Mouse (Mus musculus) neural tube, embryonic 10.5 days (tissue): ENCODE measurements around the gene Gm47969.
A peak's percentile ranks its signal among the peaks of the same experiment; 100 is the strongest.
"Not testable (repeated sequence)": the region's sequence is repeated elsewhere in the genome, so short reads cannot be mapped to it uniquely, and the experiment has no call there.

Source experiments
- DNase-seq: peaks from one replicate; pipeline ENCODE4 v3.0.0-alpha.2; 2017; ENCODE audit warnings: low spot score; ENCODE audit errors: extremely low spot score

The Gm47969 gene

DNA sequence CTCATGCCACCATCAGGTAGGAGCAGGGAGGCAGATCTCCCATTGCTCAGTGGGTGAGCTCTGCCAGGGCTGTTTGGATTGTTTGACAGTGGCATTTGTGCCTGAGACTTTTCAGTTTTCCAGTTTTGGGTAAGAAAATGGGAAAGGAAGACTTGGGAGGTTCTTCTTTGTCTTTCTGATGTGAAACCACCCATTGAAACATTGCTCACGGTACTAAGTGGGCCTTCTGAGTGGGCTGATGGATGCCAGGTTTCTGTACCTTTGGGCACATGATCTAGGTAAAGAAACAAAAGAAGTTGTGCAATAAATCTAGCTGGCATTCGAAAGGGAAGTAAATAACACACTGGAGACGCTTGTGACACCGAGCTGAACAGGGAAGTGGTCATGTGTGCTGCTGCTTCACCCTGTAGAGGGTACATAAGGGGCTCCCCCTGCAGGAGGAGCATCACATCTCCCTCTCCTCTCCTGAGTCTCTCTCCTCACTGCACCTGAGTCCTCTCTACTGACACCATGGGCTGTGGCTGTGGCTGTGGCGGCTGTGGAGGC, at the start of gene Gm47969:
Gene Gm47969 (plus strand): TSS at position 51 of the 546 bp plus-strand sequence.
- no peak for DNase-seq

- not testable (repeated sequence) for DNase-seq
Measured at GRCm38 (mm10) chr1:83000306-83000705, 44.4 kb upstream of the Gm47969 start, which contains the start of gene Gm47959. TSS of gene Gm47959 (plus strand) at chr1:83000548.

DNA sequence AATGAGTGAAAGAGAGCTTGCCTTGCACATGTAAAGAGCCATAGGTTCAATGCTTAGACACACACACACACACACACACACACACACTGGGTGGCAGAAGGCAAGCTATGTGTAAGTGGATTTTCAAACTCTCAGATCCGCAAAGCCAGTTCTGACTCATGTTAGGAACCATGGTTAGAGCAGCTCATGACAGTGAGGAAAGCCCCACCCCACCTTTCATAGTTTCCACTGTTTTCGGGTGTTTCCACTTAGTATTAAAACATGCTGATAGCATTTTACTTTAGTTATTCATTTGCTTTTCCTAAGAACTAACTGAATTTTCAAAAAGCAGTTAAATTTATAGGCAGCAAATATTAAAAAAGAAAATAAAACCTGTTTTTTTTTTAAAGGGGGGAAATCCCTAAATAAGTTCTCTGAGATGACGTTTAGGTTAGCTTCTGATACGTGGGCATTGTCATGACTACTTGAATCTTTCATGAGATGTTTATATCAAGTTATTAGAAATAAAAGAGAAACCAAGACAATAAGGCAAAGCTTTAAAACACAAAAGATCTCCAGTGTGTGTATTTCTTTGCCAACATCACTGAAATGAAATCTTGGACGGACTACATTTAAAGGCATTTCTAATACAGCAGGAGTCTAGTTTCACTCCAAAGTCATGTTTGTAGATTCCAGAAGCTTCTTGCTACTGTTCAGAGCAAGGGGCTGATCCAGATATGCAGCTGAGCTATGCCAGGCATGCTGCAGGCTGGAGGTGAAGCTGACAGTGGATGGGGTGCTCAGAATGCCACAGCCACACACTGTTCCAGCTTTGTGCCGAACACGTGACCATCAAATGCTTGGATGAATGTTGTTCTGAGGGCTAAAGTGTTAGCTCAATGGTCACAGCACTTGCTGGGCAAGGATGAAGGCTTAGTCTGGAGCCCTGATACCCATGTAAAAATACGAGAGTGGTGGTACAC, 38.2 kb upstream of the Gm47969 start:
- no peak for DNase-seq

- DNase-seq, result no peak
Measured at GRCm38 (mm10) chr1:83007471-83007870, 37.3 kb upstream of the Gm47969 start.

- no peak for DNase-seq
Measured at GRCm38 (mm10) chr1:83014477-83014876, 30.3 kb upstream of the Gm47969 start.

- DNase-seq, result no peak
Measured at GRCm38 (mm10) chr1:83015329-83015879, 29.3 kb upstream of the Gm47969 start.

GRCm38 (mm10) chr1:83016556-83016955, 28.2 kb upstream of the Gm47969 start:
- no peak for DNase-seq

- no peak for DNase-seq
Measured at GRCm38 (mm10) chr1:83031950-83032349, 12.8 kb upstream of the Gm47969 start.

DNA sequence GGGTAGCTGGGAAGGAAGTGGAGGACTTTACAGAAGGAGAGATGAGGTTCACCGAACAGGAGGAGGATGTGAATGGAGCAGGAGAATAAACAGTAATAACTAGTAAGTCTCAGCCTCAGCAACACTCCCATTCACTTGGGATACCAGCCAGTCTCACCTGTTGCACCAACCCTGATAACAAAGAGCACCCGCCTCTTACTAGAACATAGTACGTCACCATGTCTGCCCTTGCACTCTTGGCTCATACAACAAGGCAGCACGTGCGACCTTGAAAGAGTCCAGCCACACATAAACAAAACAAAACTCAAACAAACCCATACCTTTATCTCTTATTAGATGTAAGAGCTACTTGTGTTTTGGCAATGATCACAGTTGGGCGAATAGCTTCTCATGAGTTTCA, 12.2 kb upstream of the Gm47969 start:
- DNase-seq, result no peak

GRCm38 (mm10) chr1:83034509-83034908, 10.2 kb upstream of the Gm47969 start:
- no peak for DNase-seq

DNA sequence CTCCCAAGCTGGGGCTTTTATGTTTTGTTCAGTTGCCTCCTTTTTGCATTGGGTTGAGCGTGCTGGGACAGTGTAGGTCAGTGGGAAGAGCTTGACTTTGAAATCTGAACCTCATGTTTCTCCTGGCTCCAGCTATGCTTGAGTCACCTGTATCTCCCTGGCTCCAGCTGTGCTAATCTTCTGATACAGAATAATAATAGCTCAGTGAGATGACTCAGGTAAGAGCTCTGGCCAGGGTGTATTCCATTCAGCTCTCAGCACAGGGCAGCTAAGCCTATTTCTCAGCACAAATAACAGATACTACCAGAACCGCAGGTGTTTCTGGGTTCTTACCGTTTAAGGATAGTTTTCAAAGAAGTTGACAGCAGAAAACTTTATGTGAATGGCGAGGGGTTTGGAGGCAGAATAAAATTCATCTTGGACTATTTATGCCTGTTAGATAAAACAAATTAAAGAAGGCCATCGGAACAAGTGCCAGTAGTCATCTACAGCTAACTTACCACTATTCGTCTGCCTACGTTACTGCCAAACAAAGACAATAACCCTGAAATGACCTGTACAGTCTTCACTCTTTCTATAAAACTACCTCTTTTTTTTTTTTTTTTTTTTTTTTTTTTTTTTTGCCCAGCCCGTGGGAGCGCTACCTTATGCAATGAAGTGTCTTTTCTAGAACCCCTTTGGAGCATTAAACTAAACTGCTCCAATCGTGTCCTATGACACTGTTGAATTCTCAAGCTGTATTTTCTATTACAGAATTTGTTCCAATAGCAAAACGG, 7.7 kb upstream of the Gm47969 start:
- no peak for DNase-seq

DNA sequence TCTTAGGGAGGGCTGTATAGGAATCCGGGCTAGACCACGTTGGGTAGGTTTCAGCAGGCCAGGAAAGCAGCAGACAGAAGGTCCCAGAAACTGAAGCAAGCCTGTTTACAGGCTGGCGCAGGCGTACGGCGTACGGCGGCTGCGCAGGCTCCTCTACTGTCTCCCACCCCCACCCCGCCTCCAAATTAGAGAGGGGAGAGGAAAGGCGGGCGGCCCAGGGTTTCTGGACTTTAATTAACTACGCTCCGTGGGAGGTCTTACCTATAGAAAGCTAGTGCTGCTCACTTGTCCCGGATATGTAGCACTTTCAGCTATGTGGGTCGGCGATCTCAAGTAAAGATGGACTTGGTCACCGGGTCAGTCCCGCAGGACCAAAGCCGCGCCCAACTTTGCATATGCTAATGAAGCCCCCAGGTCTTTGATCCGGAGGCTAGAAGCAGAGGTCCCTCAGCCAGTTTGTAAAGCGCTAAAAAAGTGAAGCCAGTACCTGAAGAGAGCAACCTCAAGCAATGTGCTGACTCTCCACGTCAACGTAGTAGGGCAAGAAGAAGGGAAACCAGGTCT, 6.5 kb upstream of the Gm47969 start, which contains the start of gene Slc19a3:
Gene Slc19a3 (minus strand): TSS at position 340 of the 564 bp plus-strand sequence.
- DNase-seq, result peak; percentile 51

GRCm38 (mm10) chr1:83039080-83039479, 5.7 kb upstream of the Gm47969 start:
- no peak for DNase-seq

- no peak for DNase-seq
Measured at GRCm38 (mm10) chr1:83042380-83042779, 2.4 kb upstream of the Gm47969 start, which contains the start of gene Krtap28-10. TSS of gene Krtap28-10 (minus strand) at chr1:83042480.

DNA sequence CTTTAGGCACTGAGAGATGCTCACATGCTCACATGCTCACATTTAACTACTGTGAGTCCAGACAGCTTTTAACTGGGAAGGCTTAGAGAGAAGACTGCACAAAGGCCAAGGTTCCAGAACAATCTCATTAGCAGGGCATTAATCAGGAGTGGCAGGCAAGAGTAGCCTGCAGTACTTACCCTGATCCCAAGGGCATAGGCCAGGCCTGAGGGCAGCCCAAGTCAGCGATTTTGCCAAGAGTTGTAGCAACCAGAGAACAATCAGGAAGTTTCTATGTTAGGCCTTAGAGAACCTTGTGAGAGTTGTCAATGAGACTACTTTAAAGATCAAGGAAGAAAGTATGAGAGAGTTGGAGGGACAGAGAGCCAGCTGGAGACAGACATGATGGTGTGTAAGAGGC, 13.7 kb downstream of the Gm47969 start:
- DNase-seq, result no peak

DNA sequence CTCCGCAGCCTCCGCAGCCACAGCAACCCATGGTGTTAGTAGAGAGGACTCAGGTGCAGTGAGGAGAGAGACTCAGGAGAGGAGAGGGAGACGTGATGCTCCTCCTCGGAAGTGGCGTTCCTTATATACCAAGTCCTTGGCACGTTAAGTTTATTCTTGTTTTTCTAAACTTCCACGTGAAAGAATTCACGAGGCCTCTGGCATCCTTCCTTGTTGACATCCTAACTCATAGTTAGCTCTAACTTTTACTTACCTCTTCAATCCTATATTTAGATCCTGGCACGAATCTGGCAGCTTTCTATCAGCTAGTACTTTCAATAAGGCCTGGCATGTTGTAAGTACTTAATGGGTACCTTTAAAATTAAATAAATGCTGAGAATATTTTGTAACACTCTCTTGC, 14.5 kb downstream of the Gm47969 start, which contains the start of gene A030005K14Rik:
Gene A030005K14Rik (minus strand): TSS at position 101 of the 400 bp plus-strand sequence.
- no peak for DNase-seq

GRCm38 (mm10) chr1:83060643-83061042, 15.9 kb downstream of the Gm47969 start, which contains the start of gene Krtap28-13:
TSS of gene Krtap28-13 (plus strand) at chr1:83060930.
- DNase-seq, result no peak

DNA sequence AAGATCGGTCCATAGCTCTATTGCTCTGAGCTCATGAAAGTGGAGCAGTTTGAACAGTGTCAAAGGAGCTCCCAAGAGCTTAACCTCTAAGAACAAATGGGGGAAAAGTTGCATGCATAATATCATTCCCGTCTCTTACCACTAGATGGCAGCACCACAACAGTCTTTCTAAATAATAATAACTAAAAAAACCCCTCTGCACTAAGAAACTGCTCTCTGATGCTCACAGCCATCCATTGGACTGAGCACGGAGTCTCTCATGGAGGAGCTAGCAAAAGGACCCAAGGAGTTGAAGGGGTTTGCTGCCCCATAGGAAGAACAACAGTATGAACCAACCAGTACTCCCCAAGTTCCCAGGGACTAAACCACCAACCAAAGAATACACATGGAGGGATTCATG, 20.1 kb downstream of the Gm47969 start:
- DNase-seq, result peak; percentile 27

- no peak for DNase-seq
Measured at GRCm38 (mm10) chr1:83066577-83066976, 21.8 kb downstream of the Gm47969 start.

DNA sequence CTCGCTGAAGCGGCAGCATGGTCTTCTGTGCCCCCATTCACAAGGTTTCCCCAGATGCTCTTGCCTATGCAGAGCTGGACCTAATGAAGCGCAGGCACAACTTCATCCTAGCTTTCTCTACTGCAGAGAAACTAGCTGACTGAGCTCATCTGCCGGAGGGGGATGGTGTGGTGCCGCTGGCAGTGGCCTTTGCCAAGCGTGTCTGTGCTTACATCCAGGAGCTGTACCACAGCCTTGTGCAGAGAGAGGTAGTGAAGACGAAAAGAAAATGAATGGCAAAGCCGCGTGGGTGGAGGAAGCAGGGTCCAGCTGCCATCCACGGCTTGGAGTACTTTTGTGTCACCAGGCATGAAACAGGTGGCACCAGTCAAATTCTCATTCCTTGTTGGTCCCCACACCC, 22.5 kb downstream of the Gm47969 start:
- no peak for DNase-seq
